Comparison of ENCODE assay signal across 7 mouse cellular contexts in genomic region chr17:35016376-35016775, GRCm38 (mm10). TPM values are rescaled to one million over a fixed set of nuclear protein-coding genes. Genes with fewer than 3 reads are reported as not detected.
DNase-seq lines count a peak whose midpoint lies in the region; ATAC-seq lines count a peak whose summit lies in the region.

Gene Vwa7 (plus strand): TSS chr17:35016579.

- ATAC-seq in embryonic facial prominence, embryonic 13.5 days (ENCODE audit: insufficient number of reproducible peaks, insufficient read depth, low FRiP score, low TSS enrichment, low read depth): no peak
- peak; percentile 48 for ATAC-seq in heart, embryonic 15.5 days (replicated peaks; ENCODE audit: insufficient number of reproducible peaks, insufficient read depth, low FRiP score, low read depth)

- 58% methylated on average over 12 of the region's 12 CpGs for WGBS in embryonic facial prominence, embryonic 13.5 days
- 34% methylated on average over 12 of the region's 12 CpGs for WGBS in heart, embryonic 15.5 days

- peaks cover 66% of the 10 kb centered on the region for H3K36me3 ChIP-seq in embryonic facial prominence, embryonic 13.5 days
- H3K36me3 ChIP-seq in heart, embryonic 15.5 days: peaks cover 43% of the 10 kb centered on the region

- DNase-seq in 416B (ENCODE audit: low read depth): peak; percentile 51
- peak; percentile 94 for DNase-seq in MN1 (ENCODE audit: low spot score)
- peak; percentile 46 for DNase-seq in kidney, postnatal 14 days
- DNase-seq in urinary bladder, postnatal 36 days (ENCODE audit: low spot score in 2 of 2): peak; percentile 52 to 75
- DNase-seq in ovary, postnatal 14 days (ENCODE audit: low spot score): no peak

- H3K9me3 ChIP-seq in embryonic facial prominence, embryonic 13.5 days: no peaks in the 10 kb centered on the region
- no peaks in the 10 kb centered on the region for H3K9me3 ChIP-seq in heart, embryonic 15.5 days (replicated peaks)

- H3K4me2 ChIP-seq in embryonic facial prominence, embryonic 13.5 days: no peak within 1 kb of the TSS
- peak within 1 kb of the TSS; percentile 6; the same call in 1 of the 2 replicates for H3K4me2 ChIP-seq in heart, embryonic 15.5 days

- peak within 1 kb of the TSS; percentile 46 for H3K9ac ChIP-seq in embryonic facial prominence, embryonic 13.5 days
- peak within 1 kb of the TSS; percentile 37; the same call in 1 of the 2 replicates for H3K9ac ChIP-seq in heart, embryonic 15.5 days

- no peaks in the 10 kb centered on the region for H3K27me3 ChIP-seq in embryonic facial prominence, embryonic 13.5 days
- no peaks in the 10 kb centered on the region for H3K27me3 ChIP-seq in heart, embryonic 15.5 days

- H3K4me3 ChIP-seq in embryonic facial prominence, embryonic 13.5 days: no peak within 1 kb of the TSS
- no peak within 1 kb of the TSS for H3K4me3 ChIP-seq in heart, embryonic 15.5 days

- peaks cover 15% of the 10 kb centered on the region for H3K4me1 ChIP-seq in embryonic facial prominence, embryonic 13.5 days
- peaks cover 21% of the 10 kb centered on the region for H3K4me1 ChIP-seq in heart, embryonic 15.5 days (replicated peaks)

- peak within 1 kb of the TSS; percentile 44; the same call in 1 of the 2 replicates for H3K27ac ChIP-seq in embryonic facial prominence, embryonic 13.5 days
- 0 out of 2 replicates have a peak within 1 kb of the TSS, but pooled peaks have one; percentile 13 for H3K27ac ChIP-seq in heart, embryonic 15.5 days

RNA-seq across cellular contexts. Expression of gene Vwa7, which starts in this region (rescaled TPM):
- 0.33 and 0.38 TPM in 2 replicates for polyA plus RNA-seq in embryonic facial prominence, embryonic 13.5 days (2015; fragmentation: Nextera tagmentation; extraction: Ambion mirVana)
- 0.24 and 0.31 TPM in 2 replicates for polyA plus RNA-seq in heart, embryonic 15.5 days (2015; fragmentation: Nextera tagmentation; extraction: Ambion mirVana)

Comparison
In these comparisons a context has a peak if more than half of its experiments do, and no peak if none do; other contexts are left out.
1. Peak in ATAC-seq, H3K27ac ChIP-seq, H3K9ac ChIP-seq and H3K4me2 ChIP-seq in heart, embryonic 15.5 days; RNA of the gene not detected or under 1 TPM.